Mouse (Mus musculus) forebrain, embryonic 15.5 days (tissue): ENCODE data around the gene Ociad1. TPM values are rescaled to one million over a fixed set of nuclear protein-coding genes. Genes with fewer than 3 reads are reported as not detected.

Experiments used
- ATAC-seq: fragments of 200-750 bp; cut with Nextera tagmentation; replicated peaks from 2 replicates; pipeline ENCODE4 v1.8.0; 2017; ENCODE audit warnings: mild to moderate bottlenecking, moderate TSS enrichment, moderate library complexity
- H3K27ac ChIP-seq: fragments of 300-500 bp; sonication (generic); replicated peaks from 2 replicates; pipeline ENCODE4 v1.5.1; 2015; ENCODE audit warnings: mild to moderate bottlenecking, inconsistent platforms
- H3K27me3 ChIP-seq: fragments of 300-500 bp; sonication (generic); 2 replicates; pipeline ENCODE4 v1.6.1; 2015; ENCODE audit warnings: inconsistent platforms
- H3K36me3 ChIP-seq: fragments of 300-500 bp; sonication (generic); 2 replicates; pipeline ENCODE4 v1.6.1; 2015; ENCODE audit warnings: mild to moderate bottlenecking, inconsistent platforms
- H3K4me1 ChIP-seq: fragments of 300-500 bp; sonication (generic); 2 replicates; pipeline ENCODE4 v1.6.1; 2015; ENCODE audit warnings: inconsistent platforms
- H3K4me2 ChIP-seq: fragments of 300-500 bp; sonication (generic); replicated peaks from 2 replicates; pipeline ENCODE4 v1.6.1; 2015; ENCODE audit warnings: mild to moderate bottlenecking, inconsistent platforms
- H3K4me3 ChIP-seq: fragments of 300-500 bp; sonication (generic); 2 replicates; pipeline ENCODE4 v1.5.1; 2015; ENCODE audit warnings: mild to moderate bottlenecking, inconsistent platforms
- H3K9ac ChIP-seq: fragments of 300-500 bp; sonication (generic); replicated peaks from 2 replicates; pipeline ENCODE4 v1.6.1; 2015; ENCODE audit warnings: mild to moderate bottlenecking, inconsistent platforms
- H3K9me3 ChIP-seq: fragments of 300-500 bp; sonication (generic); 2 replicates; pipeline ENCODE4 v1.6.1; 2016; ENCODE audit warnings: inconsistent platforms
- WGBS: fragments of 180-500 bp; shearing (Covaris S2); methylation state at CpG from one replicate; pipeline ENCODE4 v1.1.7; 2015; ENCODE audit warnings: mixed read lengths; 5-methylcytosine and 5-hydroxymethylcytosine counted together
- polyA plus RNA-seq: library from polyadenylated mRNA; unstranded; fragments of >200 nt; fragmentation: Nextera tagmentation; extraction: Ambion mirVana; gene quantifications from 2 replicates; pipeline ENCODE4 v1.2.1, GENCODE M21; 2015

The Ociad1 gene
- polyA plus RNA-seq, 1 experiment from 2014 or later = 268 TPM

DNA sequence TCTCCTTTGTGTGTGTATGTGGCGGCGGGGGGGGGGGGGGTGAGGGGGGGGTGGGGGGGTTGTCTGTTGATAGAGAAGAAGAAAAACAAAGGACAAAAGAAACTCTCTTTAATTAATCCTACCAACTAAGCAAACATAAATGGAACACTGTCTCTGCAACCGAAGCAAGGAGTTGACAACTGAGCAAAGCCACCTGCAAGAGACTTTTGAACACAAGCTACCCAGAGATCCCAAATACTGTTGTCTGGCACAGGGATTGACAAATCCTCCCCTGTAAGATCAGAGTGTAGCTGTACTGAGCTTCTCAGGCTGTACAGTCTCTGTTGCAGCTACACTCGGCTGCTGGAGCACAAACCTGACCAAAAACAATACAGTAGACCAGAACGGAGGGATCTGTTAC, 28.5 kb upstream of the Ociad1 start:
- Histone ChIP-seq H3K36me3 (no peaks in the 10 kb centered on the region), H3K4me3 (no peak overlapping the region), H3K4me2 (no peak overlapping the region), H3K9ac (no peak overlapping the region), H3K27me3 (no peaks in the 10 kb centered on the region), H3K27ac (no peak overlapping the region), H3K9me3 (no peaks in the 10 kb centered on the region), H3K4me1 (no peaks in the 10 kb centered on the region)
- no peak for ATAC-seq
- WGBS = 47% methylated on average over 4 of the region's 5 CpGs

DNA sequence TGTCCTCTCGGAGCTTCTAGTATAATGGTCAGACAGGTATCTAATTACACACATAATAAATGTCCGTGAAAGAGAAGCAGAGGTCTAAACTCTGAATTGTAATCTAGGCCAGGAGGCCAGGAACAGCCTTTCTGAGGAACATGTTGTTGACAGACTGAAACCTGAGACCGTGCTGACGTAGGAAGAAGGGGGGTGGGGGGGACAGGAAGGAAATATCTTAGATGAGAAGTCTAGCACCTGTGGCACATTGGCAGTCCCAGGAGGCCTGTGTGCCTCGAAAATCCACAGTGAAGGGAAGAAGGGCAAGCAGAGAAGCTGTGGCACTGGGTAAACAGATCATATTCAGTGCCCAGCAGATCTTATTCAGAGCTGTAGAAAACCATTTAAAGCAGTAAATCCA, 27.1 kb upstream of the Ociad1 start:
- Histone ChIP-seq H3K9me3 (no peaks in the 10 kb centered on the region), H3K4me3 (no peak overlapping the region), H3K36me3 (no peaks in the 10 kb centered on the region), H3K27ac (no peak overlapping the region), H3K9ac (no peak overlapping the region), H3K4me1 (no peaks in the 10 kb centered on the region), H3K27me3 (no peaks in the 10 kb centered on the region), H3K4me2 (no peak overlapping the region)
- WGBS = 76% methylated on average over 5 of the region's 5 CpGs
- no peak for ATAC-seq

DNA sequence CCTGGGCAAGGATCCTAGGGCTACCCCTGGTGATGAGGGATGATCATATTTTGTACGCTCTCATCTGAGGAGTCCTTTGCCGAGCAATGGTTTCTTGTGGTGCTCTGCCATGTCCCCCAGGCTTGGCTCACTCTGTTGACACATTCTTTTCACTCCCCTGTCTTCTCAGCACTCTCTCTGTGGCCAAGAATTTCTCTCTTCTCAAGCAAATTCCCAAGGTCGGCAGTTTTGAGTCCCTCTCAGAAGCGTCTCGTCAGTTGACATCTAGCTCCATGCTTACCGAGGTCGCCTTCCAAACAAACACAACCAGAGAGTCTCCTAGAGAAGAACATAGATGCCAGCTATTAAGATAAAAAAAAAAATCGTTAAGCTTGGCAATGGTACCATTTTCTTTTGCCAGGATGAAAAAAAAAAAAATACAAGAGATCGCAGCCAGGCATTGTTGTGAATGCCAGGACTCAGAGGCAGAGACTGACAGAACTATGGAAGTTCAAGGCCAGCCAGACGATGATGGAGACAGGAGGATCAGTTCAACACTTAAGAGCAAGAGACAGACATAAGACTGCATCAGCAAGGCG, 23.9 kb upstream of the Ociad1 start:
- WGBS = 77% methylated on average over 11 of the region's 11 CpGs
- Histone ChIP-seq H3K9ac (no peak overlapping the region), H3K36me3 (no peaks in the 10 kb centered on the region), H3K4me2 (no peak overlapping the region), H3K4me3 (no peak overlapping the region), H3K9me3 (no peaks in the 10 kb centered on the region), H3K4me1 (no peaks in the 10 kb centered on the region), H3K27ac (no peak overlapping the region), H3K27me3 (no peaks in the 10 kb centered on the region)
- no peak for ATAC-seq

- no peaks in the 10 kb centered on the region for H3K36me3 ChIP-seq
- no peaks in the 10 kb centered on the region for H3K4me1 ChIP-seq
- H3K27me3 ChIP-seq = no peaks in the 10 kb centered on the region
- H3K9me3 ChIP-seq = no peaks in the 10 kb centered on the region
- WGBS = 62% methylated on average over 6 of the region's 6 CpGs
- H3K4me2 ChIP-seq = no peak overlapping the region
- H3K4me3 ChIP-seq = no peak overlapping the region
- ATAC-seq = no peak
- H3K9ac ChIP-seq = no peak overlapping the region
- no peak overlapping the region for H3K27ac ChIP-seq
Measured at GRCm38 (mm10) chr5:73270612-73271011, 22.0 kb upstream of the Ociad1 start.

DNA sequence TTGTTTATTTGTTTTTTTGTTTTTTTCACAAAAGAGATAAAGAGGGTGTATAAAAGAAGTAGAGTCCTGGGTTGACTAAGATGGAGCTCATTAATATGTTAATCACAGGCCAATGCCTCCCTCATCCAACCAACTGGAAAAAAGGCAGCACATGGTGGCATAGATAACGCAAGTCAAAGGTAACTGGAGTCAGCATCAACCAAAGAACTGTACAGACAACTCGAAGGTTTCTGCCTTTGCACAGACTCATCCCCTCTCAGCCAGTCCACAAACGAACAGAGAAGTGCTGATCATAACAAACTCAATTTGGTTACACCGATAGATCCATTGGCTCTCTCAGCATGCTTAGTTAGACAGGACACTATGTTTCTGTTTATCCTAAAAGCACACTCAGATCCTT, 19.4 kb upstream of the Ociad1 start:
- Histone ChIP-seq H3K27me3 (no peaks in the 10 kb centered on the region), H3K4me1 (no peaks in the 10 kb centered on the region), H3K36me3 (no peaks in the 10 kb centered on the region), H3K27ac (no peak overlapping the region), H3K9ac (no peak overlapping the region), H3K9me3 (no peaks in the 10 kb centered on the region), H3K4me3 (no peak overlapping the region), H3K4me2 (no peak overlapping the region)
- WGBS = 67% methylated on average over 4 of the region's 4 CpGs
- no peak for ATAC-seq

DNA sequence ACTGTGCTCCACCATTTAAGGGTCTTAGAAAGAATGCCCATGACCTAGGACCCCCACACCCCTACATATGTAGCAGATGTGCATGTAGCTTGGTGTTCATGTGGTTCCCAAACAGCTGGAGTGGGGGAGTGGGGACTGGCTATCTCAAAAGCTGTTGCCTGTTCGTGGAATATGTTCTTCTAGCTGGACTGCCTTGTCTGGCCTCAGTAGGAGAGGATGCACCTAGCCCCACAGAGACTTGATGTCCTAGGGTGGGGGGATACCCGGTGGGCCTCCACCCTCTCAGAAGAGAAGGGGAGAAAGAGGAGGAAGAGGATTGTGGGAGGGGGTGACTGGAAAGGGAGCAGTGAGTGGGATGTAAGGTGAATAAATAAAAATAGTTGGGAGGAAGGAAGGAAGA, 17.6 kb upstream of the Ociad1 start:
- Histone ChIP-seq H3K9ac (no peak overlapping the region), H3K9me3 (no peaks in the 10 kb centered on the region), H3K27me3 (no peaks in the 10 kb centered on the region), H3K27ac (no peak overlapping the region), H3K4me1 (no peaks in the 10 kb centered on the region), H3K4me2 (no peak overlapping the region), H3K4me3 (no peak overlapping the region), H3K36me3 (no peaks in the 10 kb centered on the region)
- 79% methylated on average over 2 of the region's 2 CpGs for WGBS
- ATAC-seq = no peak

GRCm38 (mm10) chr5:73279190-73279589, 13.4 kb upstream of the Ociad1 start:
- no peaks in the 10 kb centered on the region for H3K9me3 ChIP-seq
- H3K27ac ChIP-seq = no peak overlapping the region

GRCm38 (mm10) chr5:73279732-73280566, 12.6 kb upstream of the Ociad1 start:
- Histone ChIP-seq H3K4me1 (no peaks in the 10 kb centered on the region), H3K27me3 (no peaks in the 10 kb centered on the region), H3K27ac (no peak overlapping the region), H3K9ac (no peak overlapping the region), H3K4me2 (no peak overlapping the region), H3K9me3 (no peaks in the 10 kb centered on the region), H3K4me3 (no peak overlapping the region), H3K36me3 (no peaks in the 10 kb centered on the region)
- no peak for ATAC-seq
- 54% methylated on average over 4 of the region's 4 CpGs for WGBS

More at GRCm38 (mm10) chr5:73279190-73279589, 13.4 kb upstream of the Ociad1 start:
- Histone ChIP-seq H3K4me1 (no peaks in the 10 kb centered on the region), H3K27me3 (no peaks in the 10 kb centered on the region), H3K4me3 (no peak overlapping the region), H3K36me3 (no peaks in the 10 kb centered on the region), H3K9ac (no peak overlapping the region), H3K4me2 (no peak overlapping the region)
- WGBS = 69% methylated on average over 10 of the region's 10 CpGs
- ATAC-seq = no peak

- Histone ChIP-seq H3K36me3 (no peaks in the 10 kb centered on the region), H3K9me3 (no peaks in the 10 kb centered on the region), H3K27me3 (no peaks in the 10 kb centered on the region), H3K4me1 (no peaks in the 10 kb centered on the region), H3K4me2 (no peak overlapping the region), H3K9ac (no peak overlapping the region), H3K4me3 (no peak overlapping the region), H3K27ac (no peak overlapping the region)
- WGBS = 79% methylated on average over 4 of the region's 4 CpGs
- no peak for ATAC-seq
Measured at GRCm38 (mm10) chr5:73280567-73280850, 12.1 kb upstream of the Ociad1 start.

DNA sequence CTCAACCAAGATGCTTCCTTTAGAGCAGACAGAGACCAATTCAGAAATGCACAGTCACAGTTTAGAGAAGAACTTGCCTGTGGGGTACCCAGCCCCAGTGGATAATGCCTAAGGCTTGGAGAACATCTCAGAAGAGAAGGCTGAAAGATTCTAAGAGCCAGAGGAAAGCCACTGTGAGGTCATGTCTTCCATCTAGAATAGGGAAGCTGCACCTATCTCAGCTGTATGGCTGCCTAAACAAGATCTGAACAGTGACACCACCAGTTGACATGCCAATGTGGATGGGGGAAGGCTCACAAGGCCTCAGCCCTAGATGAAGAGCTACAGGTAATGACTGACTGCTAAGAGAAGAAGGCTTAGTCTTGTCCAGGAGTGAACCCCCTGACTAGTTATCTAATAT, 8.5 kb upstream of the Ociad1 start:
- no peak overlapping the region for H3K4me2 ChIP-seq
- no peak overlapping the region for H3K9ac ChIP-seq
- H3K4me1 ChIP-seq = no peaks in the 10 kb centered on the region
- no peak for ATAC-seq
- no peak overlapping the region for H3K4me3 ChIP-seq
- H3K27me3 ChIP-seq = no peaks in the 10 kb centered on the region
- no peaks in the 10 kb centered on the region for H3K9me3 ChIP-seq
- no peaks in the 10 kb centered on the region for H3K36me3 ChIP-seq
- no peak overlapping the region for H3K27ac ChIP-seq

- ATAC-seq = no peak
- Histone ChIP-seq H3K27me3 (no peaks in the 10 kb centered on the region), H3K36me3 (no peaks in the 10 kb centered on the region), H3K4me2 (no peak overlapping the region), H3K27ac (no peak overlapping the region), H3K4me3 (no peak overlapping the region), H3K9me3 (no peaks in the 10 kb centered on the region), H3K9ac (no peak overlapping the region), H3K4me1 (no peaks in the 10 kb centered on the region)
- WGBS = 93% methylated on average over 3 of the region's 3 CpGs
Measured at GRCm38 (mm10) chr5:73285470-73285978, 7.1 kb upstream of the Ociad1 start.

DNA sequence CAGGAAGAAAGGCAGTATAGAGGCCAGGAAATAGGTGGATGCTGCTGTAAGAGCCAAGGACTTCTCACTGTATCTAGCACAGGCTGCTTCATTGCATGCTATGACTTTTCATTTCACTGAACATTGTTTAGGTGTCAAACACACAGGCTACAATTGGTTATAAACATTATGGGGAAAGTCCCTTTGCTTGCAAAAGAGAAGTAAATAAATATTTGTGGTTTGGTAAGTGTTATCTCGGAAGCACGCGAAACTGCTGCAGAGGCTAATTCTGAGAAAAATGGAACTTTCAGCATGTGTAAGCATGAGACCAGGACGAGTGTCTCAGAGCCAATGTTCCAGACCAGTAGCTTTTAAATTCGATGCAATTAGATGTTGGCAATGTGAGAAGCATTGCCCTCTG, 6.0 kb upstream of the Ociad1 start:
- no peak overlapping the region for H3K9ac ChIP-seq
- no peaks in the 10 kb centered on the region for H3K36me3 ChIP-seq
- H3K4me2 ChIP-seq = no peak overlapping the region
- WGBS = 88% methylated on average over 5 of the region's 5 CpGs
- H3K27me3 ChIP-seq = no peaks in the 10 kb centered on the region
- no peaks in the 10 kb centered on the region for H3K4me1 ChIP-seq
- no peaks in the 10 kb centered on the region for H3K9me3 ChIP-seq
- no peak overlapping the region for H3K27ac ChIP-seq
- H3K4me3 ChIP-seq = no peak overlapping the region
- no peak for ATAC-seq

- no peak for ATAC-seq
- Histone ChIP-seq H3K4me1 (peaks cover 19% of the 10 kb centered on the region), H3K9me3 (no peaks in the 10 kb centered on the region), H3K4me2 (no peak overlapping the region), H3K27ac (no peak overlapping the region), H3K9ac (no peak overlapping the region), H3K4me3 (no peak overlapping the region), H3K36me3 (peaks cover 3% of the 10 kb centered on the region), H3K27me3 (no peaks in the 10 kb centered on the region)
- 58% methylated on average over 2 of the region's 2 CpGs for WGBS
Measured at GRCm38 (mm10) chr5:73289900-73290299, 2.7 kb upstream of the Ociad1 start.
